Mouse (Mus musculus): ENCODE measurements around the gene Iffo2. TPM values are rescaled to one million over a fixed set of nuclear protein-coding genes. Genes with fewer than 3 reads are reported as not detected.

Gene Iffo2
- total and polyA plus RNA-seq, 3 experiments = 1.3 to 2.7 TPM; not detected in 1

DNA sequence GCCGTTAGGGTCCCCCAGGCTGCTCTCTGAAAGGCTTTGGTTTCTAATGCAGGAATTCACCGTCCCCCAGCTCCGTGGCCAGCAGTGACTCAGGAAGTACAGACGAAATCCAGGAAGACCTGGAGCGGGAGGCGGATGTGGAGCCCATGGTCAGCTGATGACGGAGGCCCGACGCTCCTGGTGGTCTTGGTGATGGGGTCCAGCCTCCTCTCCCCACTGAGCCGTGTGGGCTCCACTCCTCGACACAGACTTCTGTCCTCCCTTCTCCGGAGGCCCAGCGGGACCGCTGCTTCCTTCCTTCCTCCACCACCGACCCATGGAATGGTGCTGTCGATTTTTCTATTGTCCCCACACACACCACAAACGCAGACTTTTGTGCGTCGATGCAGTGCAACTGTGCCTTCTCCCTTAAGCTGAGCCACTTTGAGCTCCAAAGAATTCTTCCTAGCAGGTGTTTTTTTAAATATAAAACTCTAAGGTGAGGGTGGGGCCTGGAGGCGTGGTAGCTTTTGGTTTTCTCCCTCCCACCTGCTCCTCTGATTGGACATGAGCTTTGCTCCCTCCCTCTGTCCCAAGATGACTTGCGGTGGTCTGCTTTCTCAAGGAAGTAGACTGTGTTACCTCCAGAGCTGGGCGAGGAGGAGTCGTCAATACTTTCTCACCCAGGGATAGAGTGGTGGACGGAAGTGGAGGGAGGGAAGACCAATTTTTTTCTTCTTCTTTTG lies 86.1 kb downstream of the Iffo2 start:
- Histone ChIP-seq H3K27me3 (ENCODE audit: control insufficient read depth in 1 of 2, insufficient read depth in 2 of 2, low read length in 2 of 2) (no peaks in the 10 kb centered on the region), H3K27ac (ENCODE audit: control insufficient read depth, low read depth, low read length) (no peak overlapping the region), H3K4me3 (ENCODE audit: control insufficient read depth in 1 of 2, insufficient read depth in 1 of 2, low read depth in 2 of 2, low read length in 2 of 2) (no peak overlapping the region), H3K36me3 (ENCODE audit: control insufficient read depth in 1 of 2, insufficient read depth in 2 of 2, low read length in 2 of 2) (peaks cover 0 to 1% of the 10 kb centered on the region in 2 experiments; a peak in 2 of 4 replicates), H3K9me3 (replicated peaks; ENCODE audit: insufficient read depth, low read length) (no peaks in the 10 kb centered on the region), H3K9ac (ENCODE audit: control insufficient read depth, low read depth, low read length, poor library complexity, severe bottlenecking) (no peak overlapping the region), H3K79me2 (ENCODE audit: control insufficient read depth, insufficient read depth, low read length, poor library complexity) (no peaks in the 10 kb centered on the region), H3K4me1 (ENCODE audit: control insufficient read depth in 1 of 2, insufficient read depth in 2 of 2, low read length in 2 of 2) (peaks cover 0 to under 1% of the 10 kb centered on the region in 2 experiments; a peak in 2 of 4 replicates)
- TF ChIP-seq ZMIZ1 (IDR thresholded peaks at IDR 0.05; ENCODE audit: low read depth, low read length) (no peak), ETS1 (IDR thresholded peaks at IDR 0.05; ENCODE audit: low read depth, low read length) (no peak), ZNF384 (IDR thresholded peaks at IDR 0.05; ENCODE audit: low read depth, low read length) (no peak), TAL1 (IDR thresholded peaks at IDR 0.05; ENCODE audit: low read length) (no peak), SIN3A (IDR thresholded peaks at IDR 0.05; ENCODE audit: low read length) (no peak), ZC3H11A (IDR thresholded peaks at IDR 0.05; ENCODE audit: low read depth, low read length) (no peak), MYC (IDR thresholded peaks at IDR 0.05; ENCODE audit: low read depth, low read length) (no peak), KAT2A (conservative IDR thresholded peaks at IDR 0.05; ENCODE audit: low read depth, low read length) (no peak), MAFK (IDR thresholded peaks at IDR 0.05; ENCODE audit: borderline replicate concordance, low read depth, low read length) (no peak), POLR2A (IDR thresholded peaks at IDR 0.05; ENCODE audit: control insufficient read depth in 1 of 2, insufficient read depth in 1 of 2, low read depth in 1 of 2, low read length in 2 of 2, poor library complexity in 1 of 2) (no peak)
- DNase-seq (ENCODE audit: low read depth, low spot score) = no peak

DNA sequence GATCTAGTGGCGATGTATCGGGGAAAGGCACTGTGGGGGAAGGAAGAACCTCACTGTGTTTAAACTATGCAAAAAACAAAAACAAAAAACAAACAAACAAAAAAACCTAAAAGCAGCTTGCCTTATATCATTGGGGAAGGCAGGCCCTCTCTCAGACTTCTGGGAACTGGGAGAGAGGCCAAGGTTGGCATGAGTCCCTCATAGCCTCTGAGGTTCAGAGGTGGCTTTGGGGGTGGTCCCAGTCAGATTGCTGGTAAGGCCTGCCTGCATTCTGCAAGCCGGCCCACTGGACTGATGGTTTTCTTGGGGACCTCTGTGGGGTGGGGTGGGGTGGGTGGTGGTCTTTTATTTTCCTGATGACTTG lies 86.6 kb downstream of the Iffo2 start:
- Histone ChIP-seq H3K9me3 (replicated peaks; ENCODE audit: insufficient read depth, low read length) (no peaks in the 10 kb centered on the region), H3K4me3 (ENCODE audit: control insufficient read depth in 1 of 2, insufficient read depth in 1 of 2, low read depth in 2 of 2, low read length in 2 of 2) (no peak overlapping the region), H3K27me3 (ENCODE audit: control insufficient read depth in 1 of 2, insufficient read depth in 2 of 2, low read length in 2 of 2) (no peaks in the 10 kb centered on the region), H3K79me2 (ENCODE audit: control insufficient read depth, insufficient read depth, low read length, poor library complexity) (no peaks in the 10 kb centered on the region), H3K9ac (ENCODE audit: control insufficient read depth, low read depth, low read length, poor library complexity, severe bottlenecking) (no peak overlapping the region), H3K27ac (ENCODE audit: control insufficient read depth, low read depth, low read length) (no peak overlapping the region), H3K36me3 (ENCODE audit: control insufficient read depth in 1 of 2, insufficient read depth in 2 of 2, low read length in 2 of 2) (peaks cover 0 to 5% of the 10 kb centered on the region in 2 experiments; a peak in 2 of 4 replicates), H3K4me1 (ENCODE audit: control insufficient read depth in 1 of 2, insufficient read depth in 2 of 2, low read length in 2 of 2) (peaks cover 2 to 5% of the 10 kb centered on the region in 2 experiments; a peak in 3 of 4 replicates)
- no peak for TF ChIP-seq EP300 (IDR thresholded peaks at IDR 0.05; ENCODE audit: low read depth in 1 of 2, low read length in 2 of 2)
- no peak for TF ChIP-seq BHLHE40 (IDR thresholded peaks at IDR 0.05; ENCODE audit: borderline replicate concordance, low read depth, low read length)
- no peak for TF ChIP-seq RCOR1 (IDR thresholded peaks at IDR 0.05; ENCODE audit: low read depth, low read length)
- no peak for TF ChIP-seq ZC3H11A (IDR thresholded peaks at IDR 0.05; ENCODE audit: low read depth, low read length)
- no peak for TF ChIP-seq KAT2A (conservative IDR thresholded peaks at IDR 0.05; ENCODE audit: low read depth, low read length)
- TF ChIP-seq JUND (IDR thresholded peaks at IDR 0.05; ENCODE audit: low read depth, low read length) = no peak
- TF ChIP-seq CHD1 (IDR thresholded peaks at IDR 0.05; ENCODE audit: low read depth, low read length) = no peak
- TF ChIP-seq USF2 (IDR thresholded peaks at IDR 0.05; ENCODE audit: borderline replicate concordance in 1 of 2, insufficient read depth in 1 of 2, low read depth in 1 of 2, low read length in 2 of 2) = no peak
- TF ChIP-seq SIN3A (IDR thresholded peaks at IDR 0.05; ENCODE audit: low read length) = no peak
- no peak for TF ChIP-seq POLR2A (IDR thresholded peaks at IDR 0.05; ENCODE audit: control insufficient read depth in 1 of 2, insufficient read depth in 1 of 2, low read depth in 1 of 2, low read length in 2 of 2, poor library complexity in 1 of 2)
- no peak for TF ChIP-seq E2F4 (IDR thresholded peaks at IDR 0.05; ENCODE audit: borderline replicate concordance, low read depth, low read length)
- TF ChIP-seq ELF1 (IDR thresholded peaks at IDR 0.05; ENCODE audit: low read depth, low read length) = no peak
- TF ChIP-seq TAL1 (IDR thresholded peaks at IDR 0.05; ENCODE audit: low read length) = no peak
- TF ChIP-seq ETS1 (IDR thresholded peaks at IDR 0.05; ENCODE audit: low read depth, low read length) = no peak
- no peak for TF ChIP-seq GATA1 (IDR thresholded peaks at IDR 0.05; ENCODE audit: low read depth, low read length)
- no peak for TF ChIP-seq MAFK (IDR thresholded peaks at IDR 0.05; ENCODE audit: borderline replicate concordance, low read depth, low read length)
- TF ChIP-seq ZNF384 (IDR thresholded peaks at IDR 0.05; ENCODE audit: low read depth, low read length) = no peak
- TF ChIP-seq GABPA (IDR thresholded peaks at IDR 0.05; ENCODE audit: low read depth, low read length) = no peak
- TF ChIP-seq ZMIZ1 (IDR thresholded peaks at IDR 0.05; ENCODE audit: low read depth, low read length) = no peak
- TF ChIP-seq MAX (IDR thresholded peaks at IDR 0.05; ENCODE audit: low read length) = no peak
- DNase-seq (ENCODE audit: low read depth, low spot score) = no peak
